Mouse (Mus musculus): Measurements from ENCODE around the gene Npr1.

The Npr1 gene

DNA sequence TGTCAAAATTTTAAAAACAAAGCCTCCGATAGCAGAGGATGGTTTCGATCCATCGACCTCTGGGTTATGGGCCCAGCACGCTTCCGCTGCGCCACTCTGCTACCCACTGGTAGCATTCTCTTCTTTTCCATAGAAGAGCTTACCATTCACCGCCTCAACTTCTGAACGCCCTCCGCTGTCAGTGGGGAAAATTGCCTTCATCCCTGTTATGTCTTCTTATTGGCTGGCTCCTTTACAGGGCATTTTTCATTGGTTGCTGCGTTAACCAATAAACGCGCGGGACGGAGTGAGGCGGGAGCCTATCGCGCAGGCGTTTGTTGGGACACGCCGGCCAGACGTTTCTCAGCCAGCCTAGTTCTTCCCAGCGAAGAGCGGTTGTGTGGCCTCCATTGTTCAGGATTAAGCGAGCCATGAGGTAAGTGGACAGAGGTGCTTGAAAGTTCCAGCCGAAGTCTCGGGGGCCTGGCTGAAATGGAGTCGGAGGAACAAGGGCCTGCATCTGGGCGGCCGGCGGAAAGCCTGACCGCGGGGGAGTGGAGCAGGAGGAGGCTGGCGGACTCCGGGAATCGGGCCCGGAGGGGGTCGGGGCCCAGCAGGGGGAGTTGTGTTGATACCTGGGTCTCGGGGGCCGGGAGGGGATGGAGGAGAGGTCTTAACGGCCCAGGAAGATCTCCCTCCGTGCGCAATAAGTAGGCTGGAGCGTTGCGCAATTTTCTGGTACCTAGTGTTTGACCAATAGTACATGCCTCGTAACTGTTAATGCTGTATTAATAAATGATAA lies 10.4 kb upstream of the Npr1 start, which contains the start of gene Ilf2:
Gene Ilf2, plus strand, starts transcription at position 296 of the 781 bp plus-strand sequence.
- peak; percentile 96 for DNase-seq (ENCODE audit: low read depth)

GRCm38 (mm10) chr3:90475151-90475830 lies 9.6 kb upstream of the Npr1 start:
- no peak for DNase-seq (ENCODE audit: low read depth)

GRCm38 (mm10) chr3:90472213-90472612 lies 6.5 kb upstream of the Npr1 start:
- DNase-seq (ENCODE audit: low read depth): no peak

DNA sequence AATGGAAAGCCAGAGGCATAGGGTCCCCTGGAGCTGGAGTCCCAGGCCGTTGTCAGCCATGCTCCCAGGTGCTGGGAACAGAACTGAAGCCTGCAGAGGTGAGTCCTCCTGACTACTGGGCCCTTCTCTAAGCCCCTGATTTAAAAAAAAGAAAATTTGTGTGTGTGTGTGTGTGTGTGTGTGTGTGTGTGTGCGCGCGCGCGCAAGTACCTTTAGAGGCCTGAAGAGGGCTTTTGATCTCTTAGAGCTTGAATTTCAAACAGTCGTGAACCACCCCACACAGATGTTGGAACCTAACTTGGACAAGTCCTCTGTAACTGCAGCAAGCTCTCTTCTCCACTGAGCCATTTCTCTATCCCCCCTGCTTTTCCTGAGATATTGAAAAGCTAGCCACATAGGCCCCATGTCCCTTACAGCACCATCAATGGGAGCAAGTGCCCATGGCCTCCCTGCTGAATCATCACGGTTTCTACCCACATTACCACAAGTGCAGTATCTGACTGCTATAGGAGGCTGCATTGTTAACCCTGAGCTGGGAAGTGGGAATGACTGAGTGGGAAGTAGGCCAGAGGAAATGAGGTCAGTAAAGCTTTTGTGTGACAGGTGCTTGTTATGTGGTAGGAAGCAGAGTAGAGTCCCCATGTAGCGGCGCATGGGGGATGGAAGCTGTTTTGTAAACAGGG lies 2.1 kb upstream of the Npr1 start:
- no peak for DNase-seq (ENCODE audit: low read depth)

- peak; percentile 64 for DNase-seq (ENCODE audit: low read depth)
Measured at GRCm38 (mm10) chr3:90466311-90466766, 673 bp upstream of the Npr1 start.

DNA sequence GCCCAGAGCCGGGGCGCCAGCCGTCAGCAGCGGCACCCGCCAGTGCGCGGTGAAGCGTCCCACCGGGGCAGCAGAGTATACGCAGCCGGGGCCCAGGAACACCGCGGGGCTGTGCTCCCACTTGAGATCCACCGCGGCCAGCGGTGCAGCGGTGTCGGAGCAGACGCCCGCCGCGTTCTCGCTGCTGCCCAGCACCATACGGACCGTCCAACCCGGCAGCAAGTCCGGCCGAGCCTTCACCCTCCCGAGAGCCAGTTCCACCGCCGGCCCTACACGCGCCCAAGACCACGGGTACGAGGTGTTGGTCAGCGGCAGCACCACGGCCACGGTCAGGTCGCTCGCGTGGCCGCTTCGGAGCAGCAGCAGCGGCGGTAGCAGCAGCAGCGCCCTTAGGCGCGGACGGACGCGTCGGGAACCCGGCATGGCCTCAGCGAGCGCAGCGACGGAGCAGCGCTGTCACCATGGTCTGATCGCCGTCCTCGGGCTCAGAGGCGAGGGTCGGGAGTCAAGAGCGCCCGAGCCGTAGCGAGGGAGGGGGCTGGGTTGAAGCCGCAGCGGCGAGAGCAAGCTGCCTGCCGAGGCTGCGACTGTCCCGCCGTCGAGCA lies 483 bp downstream of the Npr1 start:
- DNase-seq (ENCODE audit: low read depth): no peak

DNA sequence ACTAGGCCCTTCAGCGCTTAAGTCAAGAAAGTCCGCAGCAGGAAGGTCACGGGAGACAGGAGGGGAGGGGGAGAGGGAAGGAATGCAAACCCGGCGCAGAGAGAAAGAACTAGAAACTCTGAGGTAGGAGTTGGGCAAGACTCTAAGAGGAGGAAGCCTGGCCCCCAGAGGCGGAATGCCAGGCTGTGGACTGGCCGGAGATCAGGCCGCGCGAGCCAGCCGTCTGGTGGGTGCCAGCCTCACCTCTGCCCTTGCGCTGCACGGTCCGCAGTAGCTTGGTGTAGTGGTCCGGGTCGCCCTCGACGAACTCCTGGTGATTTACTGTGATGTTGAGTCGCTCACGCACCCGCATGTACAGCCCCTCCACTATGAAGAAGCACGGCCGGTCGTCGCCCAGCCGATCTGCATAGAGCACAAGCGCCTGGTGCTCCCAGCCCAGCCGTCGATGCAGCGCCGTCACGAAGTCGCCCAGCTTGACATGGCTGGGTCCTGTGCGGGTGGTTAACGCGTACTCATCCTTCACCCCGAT lies 1.1 kb downstream of the Npr1 start:
- DNase-seq (ENCODE audit: low read depth): no peak

- DNase-seq (ENCODE audit: low read depth): no peak
Measured at GRCm38 (mm10) chr3:90462579-90462978, 3.1 kb downstream of the Npr1 start.

DNA sequence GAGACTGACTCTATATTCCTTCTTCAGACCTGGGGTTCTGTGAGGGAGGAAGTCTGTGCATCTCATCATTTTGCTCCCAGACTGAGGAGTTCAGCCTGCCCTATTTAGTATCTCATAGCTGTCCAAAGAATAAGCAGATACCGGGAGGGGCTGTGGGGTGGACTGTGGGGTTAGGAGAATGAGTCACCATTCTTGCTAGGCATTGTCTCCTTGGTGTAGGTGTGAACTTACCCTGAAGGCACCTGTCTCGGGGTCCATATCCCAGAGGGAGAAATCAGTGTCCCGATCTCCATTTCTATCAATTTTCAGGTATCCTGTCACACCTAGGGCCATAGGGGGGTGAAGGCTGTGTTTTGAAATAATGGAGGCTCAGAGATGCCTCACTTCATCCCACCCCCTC lies 3.7 kb downstream of the Npr1 start:
- DNase-seq (ENCODE audit: low read depth): no peak

DNA sequence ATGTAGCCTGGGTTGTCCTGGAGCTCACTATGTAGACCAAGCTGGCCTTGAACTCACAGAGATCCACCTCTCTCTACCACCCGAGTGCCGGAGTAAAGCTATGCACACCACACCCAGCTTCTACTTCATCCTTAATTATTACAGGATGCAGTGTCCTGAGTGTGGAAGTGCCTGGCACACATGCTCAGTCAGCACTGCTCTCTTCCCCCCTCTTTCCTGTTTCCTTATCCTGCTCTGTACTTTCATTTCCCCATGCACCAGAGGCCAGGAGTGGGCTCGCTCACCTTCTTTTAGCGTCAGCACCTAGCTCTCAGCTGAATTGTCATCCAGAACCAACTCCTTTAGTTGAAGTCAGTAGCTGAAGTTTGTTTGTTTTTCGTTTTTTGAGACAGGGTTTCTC lies 5.4 kb downstream of the Npr1 start:
- DNase-seq (ENCODE audit: low read depth): no peak

- no peak for DNase-seq (ENCODE audit: low read depth)
Measured at GRCm38 (mm10) chr3:90459727-90460126, 5.9 kb downstream of the Npr1 start.

GRCm38 (mm10) chr3:90454931-90455330 lies 10.7 kb downstream of the Npr1 start:
- no peak for DNase-seq (ENCODE audit: low read depth)

- DNase-seq (ENCODE audit: low read depth): no peak
Measured at GRCm38 (mm10) chr3:90451396-90452095, 14.1 kb downstream of the Npr1 start.

DNA sequence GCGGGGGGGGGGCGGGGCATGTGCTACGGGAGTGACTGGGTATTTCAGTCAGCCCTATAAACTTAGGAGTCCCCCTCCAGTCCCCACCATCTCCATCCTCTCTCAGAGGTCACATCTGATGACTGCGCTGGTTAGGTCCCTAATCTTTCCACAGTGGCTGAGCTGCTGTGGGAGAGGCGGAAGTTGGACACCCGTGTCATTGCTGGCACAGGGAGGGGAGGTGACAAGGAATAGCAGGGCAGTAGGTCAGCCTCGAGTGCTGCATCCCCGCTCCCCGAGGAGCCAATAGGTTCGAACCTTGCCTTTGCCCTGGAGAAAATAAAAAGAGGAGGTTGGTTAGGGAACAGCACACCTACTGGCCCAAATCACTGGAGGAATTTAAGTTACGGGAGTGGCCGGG lies 14.8 kb downstream of the Npr1 start:
- no peak for DNase-seq (ENCODE audit: low read depth)

DNA sequence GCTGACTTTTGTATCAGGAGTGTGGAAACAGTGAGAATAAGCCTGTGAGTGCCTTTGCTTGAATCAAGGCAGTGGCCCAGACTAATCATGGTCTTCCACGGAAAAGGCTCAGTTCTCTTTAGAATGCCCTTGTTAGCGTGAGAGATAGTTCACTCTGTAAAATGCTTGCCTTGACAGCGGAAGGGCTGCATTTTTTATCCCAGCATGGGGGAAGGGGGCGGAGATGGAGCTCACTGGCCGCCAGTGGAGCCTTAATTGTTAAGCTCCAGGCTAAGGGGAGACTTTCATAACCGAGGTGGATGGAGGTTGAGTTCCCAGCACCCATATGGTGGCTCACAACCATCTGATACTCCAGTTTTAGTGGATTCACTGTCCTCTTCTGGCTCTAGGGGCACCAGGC lies 17.0 kb downstream of the Npr1 start:
- DNase-seq (ENCODE audit: low read depth): no peak

GRCm38 (mm10) chr3:90447123-90447494 lies 18.6 kb downstream of the Npr1 start:
- DNase-seq (ENCODE audit: low read depth): no peak

DNA sequence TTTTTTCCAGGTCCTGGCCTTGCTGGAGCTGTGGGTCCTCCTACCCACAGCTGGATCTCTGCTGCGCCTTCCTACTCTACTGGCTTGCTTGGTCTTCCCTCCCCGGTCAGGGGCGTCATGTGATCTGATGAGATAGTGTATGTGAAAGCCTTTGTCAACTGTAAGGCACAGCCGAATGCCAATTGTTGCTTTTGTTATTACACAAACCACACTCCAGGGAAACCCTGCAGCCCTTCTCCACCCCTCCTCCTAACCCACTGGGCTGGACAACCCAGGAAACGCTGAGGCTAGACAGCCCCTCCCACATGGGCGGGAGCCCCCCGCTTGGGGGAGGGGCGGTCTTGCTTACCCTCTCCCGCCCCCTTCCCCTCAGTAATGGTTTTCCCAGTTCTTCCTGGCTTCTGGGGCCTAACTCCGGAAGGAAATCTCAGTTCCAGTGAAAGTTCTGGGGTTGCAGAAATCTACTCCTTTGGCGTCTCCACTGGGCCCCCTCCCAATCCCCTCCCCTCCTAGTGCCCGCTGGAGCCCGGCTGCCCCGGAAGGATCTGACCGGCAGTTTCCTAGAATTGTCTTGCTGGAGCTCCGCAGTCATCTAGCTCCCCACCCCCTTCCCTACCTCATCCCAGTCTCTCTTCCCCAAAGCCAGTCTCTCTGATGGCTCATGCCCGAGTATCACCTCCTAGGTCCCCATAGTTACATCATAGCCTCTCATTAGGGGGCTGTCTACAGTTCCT lies 19.1 kb downstream of the Npr1 start:
- DNase-seq (ENCODE audit: low read depth): peak; percentile 69

- no peak for DNase-seq (ENCODE audit: low read depth)
Measured at GRCm38 (mm10) chr3:90445417-90446200, 20.1 kb downstream of the Npr1 start.

DNA sequence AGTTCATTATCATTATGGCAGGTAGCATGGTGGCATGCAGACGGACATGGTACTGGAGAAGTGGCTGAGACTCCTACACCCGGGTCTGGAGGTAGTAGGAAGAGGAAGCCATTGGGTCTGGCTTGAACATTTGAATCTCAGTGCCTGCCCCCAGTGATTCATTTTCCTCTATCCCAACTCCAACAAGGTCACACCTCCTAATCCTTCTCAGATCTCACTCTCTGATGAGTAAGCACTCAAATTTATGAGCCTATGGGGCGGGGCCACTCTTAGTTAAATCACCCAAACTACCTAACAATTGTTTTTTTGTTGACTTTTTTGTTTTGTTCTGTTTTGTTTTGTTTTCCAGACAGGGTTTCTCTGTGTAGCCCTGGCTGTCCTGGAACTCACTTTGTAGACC lies 21.7 kb downstream of the Npr1 start:
- DNase-seq (ENCODE audit: low read depth): no peak

DNA sequence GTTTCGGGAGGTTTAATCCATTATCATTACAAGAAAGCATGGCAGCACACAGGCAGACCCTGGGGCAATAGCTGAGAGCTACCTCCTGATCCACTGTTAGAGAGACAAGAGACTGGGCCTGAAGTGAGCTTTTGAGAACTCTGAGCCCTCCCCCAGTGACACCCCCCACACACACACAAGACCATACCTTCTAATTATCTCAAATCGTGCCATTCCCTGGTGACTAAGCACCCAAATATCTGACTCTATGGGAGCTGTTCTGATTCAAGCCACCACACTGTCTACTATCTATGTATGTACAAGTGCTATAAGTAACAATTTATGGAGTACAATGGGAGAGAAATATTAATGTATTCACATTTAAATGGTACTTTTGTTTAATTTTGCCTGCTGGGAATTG lies 24.9 kb downstream of the Npr1 start:
- DNase-seq (ENCODE audit: low read depth): no peak
